Mouse (Mus musculus) hematopoietic stem cell, adult 5-6 weeks (primary cell): ENCODE measurements around the gene Gsta1. TPM values are rescaled to one million over a fixed set of nuclear protein-coding genes. Genes with fewer than 3 reads are reported as not detected.
"Not testable (repeated sequence)": the region's sequence is repeated elsewhere in the genome, so short reads cannot be mapped to it uniquely, and the experiment has no call there.

ENCODE experiments used
- ATAC-seq, 2 experiments: fragments of 125-278 bp in 1 of 2; replicated peaks in 1 of 2; 2 replicates each; pipeline ENCODE4 v1.8.0; 2016 to 2017; ENCODE audit warnings: inconsistent platforms in 2 of 2, mild to moderate bottlenecking in 2 of 2, moderate number of reproducible peaks in 2 of 2, low read depth in 1 of 2, moderate TSS enrichment in 1 of 2; ENCODE audit not compliant: low FRiP score in 2 of 2, poor library complexity in 2 of 2, severe bottlenecking in 2 of 2, insufficient read depth in 1 of 2, low TSS enrichment in 1 of 2
- total RNA-seq: library from RNA; stranded (forward); fragments of 172-1452, 232-1000 nt; gene quantifications from 2 replicates; pipeline ENCODE4 v1.2.3, GENCODE M21; 2017

Gsta1 gene
- total RNA-seq = not detected in 2 replicates

GRCm38 (mm10) chr9:78230461-78230860 is at the start of gene Gsta1:
TSS of gene Gsta1 (plus strand) at chr9:78230656.
- ATAC-seq = not testable (repeated sequence)

- not testable (repeated sequence) for ATAC-seq
These were observed 48.0 kb upstream of the Gsta1 start, which contains the start of gene Gsta4 for GRCm38 (mm10) chr9:78182474-78182873. TSS of gene Gsta4 (plus strand) at chr9:78182774.

GRCm38 (mm10) chr9:78185686-78186085 is 44.8 kb upstream of the Gsta1 start:
- ATAC-seq = no peak

GRCm38 (mm10) chr9:78188910-78189309 is 41.5 kb upstream of the Gsta1 start:
- ATAC-seq = no peak

GRCm38 (mm10) chr9:78190651-78191634 is 39.5 kb upstream of the Gsta1 start:
- no peak for ATAC-seq

- peak; percentile 68 to 88; a peak in 3 of 4 replicates for ATAC-seq
These were observed 38.7 kb upstream of the Gsta1 start for GRCm38 (mm10) chr9:78191736-78192135.

- peak; percentile 65 to 68; a peak in 3 of 4 replicates for ATAC-seq
These were observed 36.4 kb upstream of the Gsta1 start for GRCm38 (mm10) chr9:78193902-78194597.

- no peak for ATAC-seq
These were observed 35.4 kb upstream of the Gsta1 start for GRCm38 (mm10) chr9:78195034-78195433.

- no peak for ATAC-seq
These were observed 32.7 kb upstream of the Gsta1 start for GRCm38 (mm10) chr9:78197801-78198200.

- no peak for ATAC-seq
These were observed 26.3 kb upstream of the Gsta1 start for GRCm38 (mm10) chr9:78204194-78204593.

- ATAC-seq = no peak
These were observed 21.5 kb upstream of the Gsta1 start for GRCm38 (mm10) chr9:78208956-78209355.

GRCm38 (mm10) chr9:78210079-78210478 is 20.4 kb upstream of the Gsta1 start:
- no peak for ATAC-seq

- no peak for ATAC-seq
These were observed 19.6 kb upstream of the Gsta1 start for GRCm38 (mm10) chr9:78210821-78211220.

- ATAC-seq = no peak
These were observed 18.9 kb upstream of the Gsta1 start for GRCm38 (mm10) chr9:78211521-78211920.

- ATAC-seq = no peak
These were observed 18.0 kb upstream of the Gsta1 start for GRCm38 (mm10) chr9:78212341-78213049.

GRCm38 (mm10) chr9:78217074-78217473 is 13.4 kb upstream of the Gsta1 start:
- ATAC-seq = no peak

GRCm38 (mm10) chr9:78222616-78223015 is 7.8 kb upstream of the Gsta1 start:
- ATAC-seq = no peak
